Mouse (Mus musculus) lung, embryonic 14.5 days (tissue): Measurements from ENCODE around the gene F2r. TPM values are rescaled to one million over a fixed set of nuclear protein-coding genes. Genes with fewer than 3 reads are reported as not detected.

Experiments used
- ATAC-seq: fragments of 200-750 bp; cut with Nextera tagmentation; 2 replicates; pipeline ENCODE4 v1.8.0; 2017; ENCODE audit warnings: mild to moderate bottlenecking, moderate TSS enrichment, moderate library complexity; ENCODE audit not compliant: insufficient read depth
- DNase-seq: peaks from one replicate; pipeline ENCODE4 v3.0.0-alpha.2; 2015
- H3K27ac ChIP-seq: fragments of 300-500 bp; sonication (generic); 2 replicates; pipeline ENCODE4 v1.5.1; 2014; ENCODE audit warnings: low read depth, mild to moderate bottlenecking, moderate library complexity
- H3K27me3 ChIP-seq: fragments of 300-500 bp; sonication (generic); 2 replicates; pipeline ENCODE4 v1.6.1; 2014; ENCODE audit warnings: low read length, control low read depth; ENCODE audit not compliant: insufficient read depth
- H3K36me3 ChIP-seq: fragments of 300-500 bp; sonication (generic); 2 replicates; pipeline ENCODE4 v1.6.1; 2014; ENCODE audit warnings: control low read depth; ENCODE audit not compliant: insufficient read depth
- H3K4me1 ChIP-seq: fragments of 300-500 bp; sonication (generic); 2 replicates; pipeline ENCODE4 v1.6.1; 2014; ENCODE audit warnings: antibody characterized with exemption, control low read depth; ENCODE audit not compliant: insufficient read depth
- H3K4me2 ChIP-seq: fragments of 300-500 bp; sonication (generic); 2 replicates; pipeline ENCODE4 v1.6.1; 2014; ENCODE audit warnings: mild to moderate bottlenecking
- H3K4me3 ChIP-seq: fragments of 300-500 bp; sonication (generic); 2 replicates; pipeline ENCODE4 v1.5.1; 2014; ENCODE audit warnings: low read depth, low read length
- H3K9ac ChIP-seq: fragments of 300-500 bp; sonication (generic); 2 replicates; pipeline ENCODE4 v1.6.1; 2014
- H3K9me3 ChIP-seq: fragments of 300-500 bp; sonication (generic); 2 replicates; pipeline ENCODE4 v1.6.1; 2016; ENCODE audit warnings: low read depth, low read length, control low read depth
- CTCF ChIP-seq: IDR thresholded peaks from 2 replicates; pipeline ENCODE4 v1.5.1; 2016; ENCODE audit warnings: antibody characterized with exemption, low read depth
- WGBS: fragments of 180-500 bp; shearing (Covaris S2); extraction: QIAGEN DNeasy Blood & Tissue Kit; methylation state at CpG from one replicate; pipeline ENCODE4 v1.1.7; 2014; 5-methylcytosine and 5-hydroxymethylcytosine counted together
- polyA plus RNA-seq: library from polyadenylated mRNA; unstranded; fragments of >200 nt; fragmentation: Nextera tagmentation; extraction: Ambion mirVana; gene quantifications from 2 replicates; pipeline ENCODE4 v1.2.1, GENCODE M21; 2014

Gene F2r
- polyA plus RNA-seq, 1 experiment from 2014 or later: 109 TPM

- ATAC-seq: no peak
Observed at GRCm38 (mm10) chr13:95641061-95641986, 23.0 kb upstream of the F2r start.

GRCm38 (mm10) chr13:95640408-95640807 lies 22.1 kb upstream of the F2r start:
- Histone ChIP-seq H3K4me3 (no peak overlapping the region), H3K27ac (no peak overlapping the region), H3K4me2 (no peak overlapping the region), H3K9ac (no peak overlapping the region), H3K36me3 (no peaks in the 10 kb centered on the region), H3K27me3 (no peaks in the 10 kb centered on the region), H3K4me1 (peaks cover 9% of the 10 kb centered on the region; the same call in 1 of the 2 replicates), H3K9me3 (no peaks in the 10 kb centered on the region)
- ATAC-seq (no peak), DNase-seq (no peak)
- no peak for TF ChIP-seq CTCF
- 81% methylated on average over 1 of the region's 1 CpGs for WGBS

More at GRCm38 (mm10) chr13:95641061-95641986, 23.0 kb upstream of the F2r start:
- H3K4me2 ChIP-seq: no peak overlapping the region
- H3K36me3 ChIP-seq: 0 out of 2 replicates have a peak, but pooled peaks cover 3% of the 10 kb centered on the region
- 72% methylated on average over 17 of the region's 17 CpGs for WGBS
- H3K9me3 ChIP-seq: no peaks in the 10 kb centered on the region
- H3K27ac ChIP-seq: no peak overlapping the region
- no peak overlapping the region for H3K4me3 ChIP-seq
- peaks cover 9% of the 10 kb centered on the region; the same call in 1 of the 2 replicates for H3K4me1 ChIP-seq
- no peaks in the 10 kb centered on the region for H3K27me3 ChIP-seq
- no peak for TF ChIP-seq CTCF
- H3K9ac ChIP-seq: no peak overlapping the region
- DNase-seq: peak; percentile 57

- Histone ChIP-seq H3K4me3 (no peak overlapping the region), H3K27ac (peak overlapping the region; percentile 86), H3K9ac (no peak overlapping the region), H3K36me3 (no peaks in the 10 kb centered on the region), H3K27me3 (no peaks in the 10 kb centered on the region), H3K4me1 (peaks cover 9% of the 10 kb centered on the region; the same call in 1 of the 2 replicates), H3K4me2 (no peak overlapping the region), H3K9me3 (no peaks in the 10 kb centered on the region)
- 0 out of 2 replicates have a peak, but pooled peaks have one; percentile 36 for ATAC-seq
- TF ChIP-seq CTCF: no peak
- 41% methylated on average over 15 of the region's 15 CpGs for WGBS
- peak; percentile 77 for DNase-seq
Observed at GRCm38 (mm10) chr13:95639336-95640116, 21.2 kb upstream of the F2r start.

- Histone ChIP-seq H3K27ac (peak overlapping the region; percentile 86), H3K27me3 (no peaks in the 10 kb centered on the region), H3K36me3 (no peaks in the 10 kb centered on the region), H3K9ac (no peak overlapping the region), H3K4me1 (peaks cover 14% of the 10 kb centered on the region; the same call in 1 of the 2 replicates), H3K9me3 (no peaks in the 10 kb centered on the region), H3K4me2 (no peak overlapping the region), H3K4me3 (no peak overlapping the region)
- TF ChIP-seq CTCF: no peak
- WGBS: 28% methylated on average over 5 of the region's 5 CpGs
- peak; percentile 63 for ATAC-seq
- peak; percentile 74 for DNase-seq
Observed at GRCm38 (mm10) chr13:95638894-95639293, 20.6 kb upstream of the F2r start.

- Histone ChIP-seq H3K36me3 (no peaks in the 10 kb centered on the region), H3K4me3 (no peak overlapping the region), H3K27me3 (no peaks in the 10 kb centered on the region), H3K4me2 (no peak overlapping the region), H3K4me1 (peaks cover 18% of the 10 kb centered on the region; the same call in 1 of the 2 replicates), H3K9me3 (no peaks in the 10 kb centered on the region), H3K9ac (no peak overlapping the region), H3K27ac (no peak overlapping the region)
- TF ChIP-seq CTCF: no peak
- 75% methylated on average over 10 of the region's 10 CpGs for WGBS
- ATAC-seq: no peak
- peak; percentile 28 for DNase-seq
Observed at GRCm38 (mm10) chr13:95637737-95638136, 19.4 kb upstream of the F2r start.

GRCm38 (mm10) chr13:95635301-95635700 lies 17.0 kb upstream of the F2r start:
- DNase-seq (no peak), ATAC-seq (no peak)
- Histone ChIP-seq H3K27ac (no peak overlapping the region), H3K9me3 (no peaks in the 10 kb centered on the region), H3K4me2 (no peak overlapping the region), H3K4me3 (no peak overlapping the region), H3K36me3 (no peaks in the 10 kb centered on the region), H3K9ac (no peak overlapping the region), H3K4me1 (peaks cover 18% of the 10 kb centered on the region; the same call in 1 of the 2 replicates), H3K27me3 (no peaks in the 10 kb centered on the region)
- TF ChIP-seq CTCF: no peak
- WGBS: 84% methylated on average over 12 of the region's 12 CpGs

- DNase-seq: peak; percentile 57
- WGBS: 7% methylated on average over 2 of the region's 2 CpGs
- ATAC-seq: no peak
- Histone ChIP-seq H3K4me1 (peaks cover 16% of the 10 kb centered on the region; the same call in 1 of the 2 replicates), H3K27me3 (no peaks in the 10 kb centered on the region), H3K27ac (peak overlapping the region; percentile 81), H3K4me2 (no peak overlapping the region), H3K9me3 (no peaks in the 10 kb centered on the region), H3K4me3 (no peak overlapping the region), H3K36me3 (no peaks in the 10 kb centered on the region; the same call in 1 of the 2 replicates), H3K9ac (no peak overlapping the region)
- no peak for TF ChIP-seq CTCF
Observed at GRCm38 (mm10) chr13:95634451-95634850, 16.2 kb upstream of the F2r start.
